Mouse (Mus musculus) G1E (cell line): ENCODE measurements around the gene D5Ertd579e. TPM values are rescaled to one million over a fixed set of nuclear protein-coding genes. Genes with fewer than 3 reads are reported as not detected.
A peak's percentile ranks its signal among the peaks of the same experiment; 100 is the strongest.

Source experiments
- ATAC-seq: 2 replicates; pipeline ENCODE4 v1.8.0; 2016; ENCODE audit warnings: mild to moderate bottlenecking; ENCODE audit not compliant: insufficient number of reproducible peaks, poor library complexity, low FRiP score, severe bottlenecking; ENCODE audit errors: extremely low read depth
- DNase-seq: peaks from one replicate; pipeline ENCODE4 v3.0.0; 2012; ENCODE audit warnings: low spot score
- H3K27me3 ChIP-seq: 2 replicates; pipeline ENCODE4 v1.6.1; 2012; ENCODE audit warnings: mild to moderate bottlenecking, low read length, inconsistent platforms; ENCODE audit not compliant: insufficient read depth
- H3K36me3 ChIP-seq: replicated peaks from 2 replicates; pipeline ENCODE3; 2012; ENCODE audit warnings: mild to moderate bottlenecking, inconsistent platforms
- H3K4me1 ChIP-seq: 2 replicates; pipeline ENCODE4 v1.6.1; 2012; ENCODE audit warnings: low read depth, low read length, inconsistent platforms, mixed read lengths; ENCODE audit not compliant: insufficient read depth
- H3K4me3 ChIP-seq: 2 replicates; pipeline ENCODE4 v1.5.1; 2012; ENCODE audit warnings: low read depth, mild to moderate bottlenecking, inconsistent platforms, low read length, moderate library complexity, mixed read lengths
- H3K9me3 ChIP-seq: replicated peaks from 2 replicates; pipeline ENCODE4 v1.6.1; 2012; ENCODE audit warnings: inconsistent platforms
- CTCF ChIP-seq: IDR thresholded peaks from 2 replicates; pipeline ENCODE4 v1.5.1; 2012; ENCODE audit warnings: low read depth, low read length, inconsistent platforms, mixed read lengths
- GATA1 ChIP-seq: IDR thresholded peaks from 2 replicates; pipeline ENCODE4 v1.6.1; 2012; ENCODE audit warnings: borderline replicate concordance, low read length, inconsistent platforms, mixed read lengths
- GATA2 ChIP-seq: IDR thresholded peaks from 2 replicates; pipeline ENCODE4 v1.6.1; 2012; ENCODE audit warnings: low read depth, low read length, inconsistent platforms, borderline replicate concordance
- POLR2AphosphoS5 ChIP-seq: IDR thresholded peaks from 2 replicates; pipeline ENCODE4 v1.6.1; 2012; ENCODE audit warnings: low read depth, low read length, inconsistent platforms; ENCODE audit not compliant: insufficient replicate concordance
- TAL1 ChIP-seq: conservative IDR thresholded peaks from 2 replicates; pipeline ENCODE4 v1.6.1; 2012; ENCODE audit warnings: low read depth, low read length, inconsistent platforms, mixed read lengths
- polyA plus RNA-seq: library from polyadenylated mRNA; stranded (reverse); fragments of >175 nt; gene quantifications from 2 replicates; pipeline ENCODE4 v1.2.3, GENCODE M21; 2012
- total RNA-seq, 2 experiments: library from RNA; stranded (forward) in 1 of 2; stranded (reverse) in 1 of 2; fragments of 200-1000 nt in 1 of 2; fragments of >200 nt in 1 of 2; fragmentation: Nextera tagmentation in 1 of 2; gene quantifications; 2 replicates each; pipeline ENCODE4 v1.2.3; 2014 to 2017

Gene D5Ertd579e
- total and polyA plus RNA-seq, 3 experiments, result 3.5 to 39.4 (median 27.5) TPM

DNA sequence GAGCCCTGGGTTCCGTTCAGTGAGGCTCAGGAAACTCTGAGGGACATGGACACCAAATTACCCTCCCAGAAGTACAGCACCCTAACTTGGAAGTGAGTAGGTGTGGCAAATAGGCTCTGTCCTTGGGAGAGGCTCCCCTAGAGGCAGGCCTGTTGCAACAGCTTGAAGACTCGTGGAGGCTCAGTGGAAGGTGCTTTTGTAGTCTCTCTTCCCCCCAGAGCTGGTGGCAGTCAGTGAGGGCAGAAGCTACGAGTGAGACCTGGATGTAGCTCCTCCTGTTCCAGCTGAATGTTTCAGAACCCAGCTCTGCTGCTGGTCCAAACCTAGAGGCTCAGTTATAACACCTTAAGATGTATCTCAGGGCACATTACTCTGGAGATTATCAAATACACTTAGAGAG is 100.7 kb downstream of the D5Ertd579e start:
- no peaks in the 10 kb centered on the region for H3K9me3 ChIP-seq
- no peak for ATAC-seq
- H3K36me3 ChIP-seq, result peaks cover 19% of the 10 kb centered on the region
- peaks cover 45% of the 10 kb centered on the region for H3K27me3 ChIP-seq
- DNase-seq, result no peak
- H3K4me1 ChIP-seq, result peaks cover 41% of the 10 kb centered on the region
- H3K4me3 ChIP-seq, result no peak overlapping the region
- TF ChIP-seq GATA1 (no peak), GATA2 (no peak), TAL1 (no peak), POLR2AphosphoS5 (no peak), CTCF (no peak)

DNA sequence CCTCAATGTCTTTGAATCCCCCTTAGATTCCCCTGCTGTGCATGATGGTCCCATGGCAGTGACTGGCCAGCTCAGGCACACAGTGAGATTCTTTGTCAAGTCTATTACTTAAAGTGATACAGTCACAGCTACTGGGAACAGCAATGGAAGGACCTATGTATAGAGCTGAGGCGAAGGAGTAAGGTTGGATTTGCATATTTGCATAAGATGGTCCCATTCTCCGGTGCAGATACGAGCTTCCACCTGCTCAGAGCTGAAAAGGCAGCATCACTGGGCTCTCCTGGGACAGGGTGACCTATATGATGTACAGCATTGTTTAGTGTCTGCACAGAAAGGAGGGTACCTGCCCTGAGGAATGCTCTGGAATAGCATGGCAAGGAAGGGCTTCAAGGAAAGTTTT is 101.5 kb downstream of the D5Ertd579e start:
- no peak for DNase-seq
- TF ChIP-seq GATA1, result no peak
- TF ChIP-seq CTCF, result no peak
- no peak for TF ChIP-seq GATA2
- no peak for TF ChIP-seq TAL1
- no peak for TF ChIP-seq POLR2AphosphoS5

DNA sequence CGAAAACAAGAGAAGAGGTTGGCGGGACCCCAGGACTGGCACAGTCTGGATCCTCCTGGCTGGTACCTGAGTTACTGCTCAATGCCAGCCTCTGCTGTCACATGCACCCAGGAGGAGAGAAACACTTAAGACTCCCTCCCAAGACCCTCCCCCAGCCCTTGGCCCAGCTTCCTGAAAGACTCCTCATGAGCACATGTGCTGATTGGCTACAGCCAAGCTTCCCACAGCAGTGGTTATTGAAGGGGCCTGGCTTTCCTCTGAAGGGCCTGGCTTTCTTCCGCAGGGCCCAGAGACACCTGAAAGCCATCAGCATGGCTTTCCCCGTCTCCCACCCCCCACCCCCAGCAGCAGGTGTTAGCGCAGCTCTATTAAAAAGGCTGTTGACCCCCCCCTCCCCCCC is 102.6 kb downstream of the D5Ertd579e start, which contains the start of gene Tbc1d14:
TSS of gene Tbc1d14 (minus strand) at position 101 of the 400 bp plus-strand sequence.
- Histone ChIP-seq H3K9me3 (no peaks in the 10 kb centered on the region), H3K36me3 (no peaks in the 10 kb centered on the region), H3K4me3 (no peak within 1 kb of the TSS), H3K4me1 (peaks cover 32% of the 10 kb centered on the region), H3K27me3 (peaks cover 48% of the 10 kb centered on the region)
- TF ChIP-seq POLR2AphosphoS5 (no peak), GATA2 (no peak), CTCF (no peak), TAL1 (no peak), GATA1 (no peak)
- DNase-seq (no peak), ATAC-seq (no peak)

More for the DNA sequence above, 101.5 kb downstream of the D5Ertd579e start:
- ATAC-seq, result no peak
- peaks cover 41% of the 10 kb centered on the region for H3K4me1 ChIP-seq
- H3K9me3 ChIP-seq, result no peaks in the 10 kb centered on the region
- H3K4me3 ChIP-seq, result no peak overlapping the region
- peaks cover 48% of the 10 kb centered on the region for H3K27me3 ChIP-seq
- H3K36me3 ChIP-seq, result peaks cover 12% of the 10 kb centered on the region

DNA sequence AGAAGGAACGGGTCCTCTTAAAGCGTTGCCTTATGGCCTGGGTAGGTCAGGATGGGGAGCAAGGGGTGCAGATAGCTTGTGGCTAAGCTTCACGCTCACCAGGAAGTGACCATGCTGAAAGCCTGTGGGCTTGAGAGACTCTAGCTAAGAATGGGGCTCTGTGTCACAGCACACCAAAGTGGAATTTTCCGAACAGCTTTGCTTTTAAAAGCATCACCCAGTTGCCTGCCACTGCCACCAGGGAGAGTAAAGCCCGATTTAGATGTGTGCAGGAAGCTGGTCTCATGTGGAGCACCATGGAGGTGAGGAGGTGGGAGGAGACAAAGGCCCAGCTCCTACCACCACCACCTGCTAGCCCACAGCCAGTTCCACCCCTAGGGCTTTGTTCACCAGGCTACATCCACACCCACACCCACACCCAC is 105.3 kb downstream of the D5Ertd579e start:
- Histone ChIP-seq H3K4me1 (peaks cover 20% of the 10 kb centered on the region), H3K27me3 (peaks cover 52% of the 10 kb centered on the region), H3K4me3 (no peak overlapping the region), H3K9me3 (no peaks in the 10 kb centered on the region), H3K36me3 (no peaks in the 10 kb centered on the region)
- DNase-seq (no peak), ATAC-seq (no peak)
- no peak for TF ChIP-seq GATA1
- TF ChIP-seq CTCF, result no peak
- TF ChIP-seq TAL1, result no peak
- TF ChIP-seq POLR2AphosphoS5, result no peak
- no peak for TF ChIP-seq GATA2

DNA sequence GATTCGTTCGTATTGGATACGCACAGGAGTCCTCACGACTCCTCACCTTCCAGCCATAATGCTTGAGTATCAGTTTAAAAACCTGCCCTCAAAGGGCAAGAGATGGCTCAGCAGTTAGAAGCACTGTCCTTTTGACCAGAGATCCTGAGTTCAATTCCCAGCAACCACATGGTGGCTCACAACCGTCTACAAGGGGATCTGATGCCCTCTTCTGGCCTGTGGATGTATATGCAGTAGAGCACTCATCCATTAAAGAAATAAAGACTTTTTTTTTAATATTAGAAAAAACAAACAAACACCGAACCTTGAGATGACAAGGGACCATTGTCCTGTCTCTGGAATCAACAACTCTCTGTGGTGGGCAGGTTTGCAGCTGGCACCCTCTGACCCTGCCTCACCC is 111.5 kb downstream of the D5Ertd579e start:
- Histone ChIP-seq H3K4me3 (no peak overlapping the region), H3K27me3 (peaks cover 13% of the 10 kb centered on the region), H3K36me3 (peaks cover 6% of the 10 kb centered on the region), H3K4me1 (peaks cover 30% of the 10 kb centered on the region), H3K9me3 (no peaks in the 10 kb centered on the region)
- TF ChIP-seq POLR2AphosphoS5, result no peak
- TF ChIP-seq GATA1, result no peak
- no peak for TF ChIP-seq GATA2
- no peak for TF ChIP-seq TAL1
- no peak for TF ChIP-seq CTCF
- no peak for ATAC-seq
- DNase-seq, result no peak

DNA sequence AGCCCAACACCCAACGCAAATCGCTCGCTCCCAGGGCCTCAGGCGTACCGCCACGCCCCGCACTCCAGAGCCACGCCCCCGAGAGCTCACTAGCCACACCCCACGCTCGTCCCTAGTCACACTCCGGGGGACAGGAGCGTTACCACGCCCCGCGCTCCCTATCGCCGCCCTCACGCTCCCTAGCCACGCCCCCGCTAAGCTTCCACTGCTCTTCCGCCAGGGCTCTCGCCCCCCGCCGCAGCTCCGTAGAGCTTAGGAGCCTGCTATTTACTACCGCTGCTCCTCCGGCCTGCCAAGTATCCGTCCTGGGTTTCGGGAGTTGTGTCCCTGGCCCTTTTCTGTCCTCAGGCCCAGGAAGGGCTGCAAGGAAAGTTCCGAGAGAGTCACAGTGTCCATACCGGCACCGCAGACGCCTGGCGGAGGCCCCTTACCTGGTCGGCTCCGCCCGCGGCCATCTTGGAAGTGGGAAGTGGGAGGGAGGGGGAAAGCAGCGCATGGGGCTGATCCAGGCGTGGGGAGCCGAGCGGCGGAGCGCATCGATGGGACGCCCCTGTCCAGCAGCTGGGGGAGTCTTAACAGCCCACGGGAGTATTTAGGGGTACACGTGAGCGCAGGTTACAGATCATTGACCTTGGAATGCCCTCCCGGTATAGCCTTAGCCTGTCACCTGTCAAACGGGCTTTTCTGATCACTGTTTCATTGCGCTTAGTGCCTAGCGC is 113.7 kb downstream of the D5Ertd579e start:
- no peaks in the 10 kb centered on the region for H3K9me3 ChIP-seq
- ATAC-seq (peak; percentile 95), DNase-seq (peak; percentile 98)
- TF ChIP-seq POLR2AphosphoS5, result no peak
- TF ChIP-seq GATA2, result no peak
- no peak for TF ChIP-seq TAL1
- no peak for TF ChIP-seq CTCF
- TF ChIP-seq GATA1, result no peak
- peak overlapping the region; percentile 81 for H3K4me3 ChIP-seq
- H3K36me3 ChIP-seq, result peaks cover 6% of the 10 kb centered on the region
- peaks cover 30% of the 10 kb centered on the region for H3K4me1 ChIP-seq
- H3K27me3 ChIP-seq, result peaks cover 13% of the 10 kb centered on the region

DNA sequence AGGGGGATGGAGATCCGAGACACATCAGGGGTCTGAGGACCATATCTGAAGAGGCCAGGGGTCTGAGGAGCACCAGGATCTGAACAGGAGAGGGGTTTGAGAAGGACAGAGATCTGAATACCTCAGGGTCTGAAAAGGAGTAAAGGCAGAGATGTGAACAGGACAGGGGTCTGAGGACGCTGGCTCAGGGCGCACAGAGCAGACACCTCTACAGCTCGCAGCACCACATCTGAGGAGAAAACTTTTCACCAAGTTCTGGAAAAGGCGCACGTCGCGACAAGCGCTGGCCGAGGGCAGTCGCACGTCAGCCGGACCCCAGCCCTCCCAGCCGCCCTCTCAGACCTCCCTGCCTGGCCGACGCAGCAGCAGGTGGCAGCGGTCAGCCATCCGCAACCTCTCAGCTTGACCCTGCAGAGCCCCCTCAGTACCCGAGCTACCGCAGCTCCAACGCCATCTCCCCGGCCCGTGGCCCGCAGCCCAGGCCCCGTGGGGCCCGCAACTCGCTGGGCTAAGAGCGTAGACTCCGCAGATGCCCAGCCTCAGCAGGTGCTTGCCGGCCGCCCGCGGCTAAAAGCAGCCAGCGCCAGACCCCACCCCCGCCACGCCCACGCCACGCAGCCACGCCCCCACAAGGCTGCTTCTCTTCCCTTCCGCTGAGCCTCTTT is 114.4 kb downstream of the D5Ertd579e start:
- Histone ChIP-seq H3K4me1 (peaks cover 30% of the 10 kb centered on the region), H3K36me3 (peaks cover 10% of the 10 kb centered on the region), H3K27me3 (peaks cover 13% of the 10 kb centered on the region), H3K4me3 (peak overlapping the region; percentile 81), H3K9me3 (no peaks in the 10 kb centered on the region)
- peak; percentile 13 for DNase-seq
- ATAC-seq, result no peak
- no peak for TF ChIP-seq GATA1
